Mouse (Mus musculus) 3134 (cell line): ENCODE data around the gene Ccdc14.
"Not testable (repeated sequence)": the region's sequence is repeated elsewhere in the genome, so short reads cannot be mapped to it uniquely, and the experiment has no call there.

Experiments used
- DNase-seq: peaks from one replicate; pipeline ENCODE4 v3.0.0-alpha.2; 2011; ENCODE audit warnings: low spot score; ENCODE audit not compliant: insufficient read length; ENCODE audit errors: extremely low read depth

Ccdc14 gene

DNA sequence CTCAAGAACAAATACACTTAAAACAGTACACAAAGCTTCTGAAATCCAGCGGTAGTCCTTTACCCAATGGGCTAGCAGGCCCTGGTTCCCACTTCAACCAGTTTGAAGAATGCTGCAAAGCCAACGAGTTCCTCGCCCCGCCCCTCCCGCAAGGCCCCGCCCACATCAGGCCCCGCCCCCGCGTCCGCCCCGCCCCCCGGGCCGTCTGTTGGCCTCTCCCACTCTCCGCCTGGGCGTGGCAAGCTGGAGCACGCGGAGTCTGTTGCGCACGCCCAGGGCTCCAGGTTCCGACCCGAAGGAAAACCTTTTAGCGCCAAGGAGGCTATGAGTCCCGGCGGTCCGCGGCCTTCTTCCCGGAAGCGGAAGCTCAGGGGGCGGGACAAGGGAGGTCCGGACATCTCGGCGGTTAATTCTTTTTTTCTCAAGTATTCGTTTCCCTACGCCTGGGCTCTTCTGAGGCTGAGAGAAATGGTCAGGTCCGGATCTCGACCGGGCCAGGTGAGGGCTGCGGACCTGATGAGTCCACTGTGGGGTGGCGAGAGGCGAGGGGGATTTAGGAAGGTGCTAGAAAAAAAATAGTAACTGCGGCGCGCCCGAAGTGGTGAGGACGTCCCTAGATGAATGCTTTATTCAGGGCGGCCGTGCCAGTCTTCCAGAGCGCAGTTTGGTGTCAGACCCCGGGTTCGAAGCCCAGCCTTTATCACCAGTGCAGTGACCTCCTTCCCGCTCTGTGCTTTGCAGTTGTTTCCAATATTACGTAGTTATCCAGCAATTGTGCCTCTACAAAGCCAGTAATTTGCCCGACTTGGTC lies at the start of gene Ccdc14:
Gene Ccdc14, plus strand, starts transcription at position 283 of the 811 bp plus-strand sequence.
- peak; percentile 95 for DNase-seq

DNA sequence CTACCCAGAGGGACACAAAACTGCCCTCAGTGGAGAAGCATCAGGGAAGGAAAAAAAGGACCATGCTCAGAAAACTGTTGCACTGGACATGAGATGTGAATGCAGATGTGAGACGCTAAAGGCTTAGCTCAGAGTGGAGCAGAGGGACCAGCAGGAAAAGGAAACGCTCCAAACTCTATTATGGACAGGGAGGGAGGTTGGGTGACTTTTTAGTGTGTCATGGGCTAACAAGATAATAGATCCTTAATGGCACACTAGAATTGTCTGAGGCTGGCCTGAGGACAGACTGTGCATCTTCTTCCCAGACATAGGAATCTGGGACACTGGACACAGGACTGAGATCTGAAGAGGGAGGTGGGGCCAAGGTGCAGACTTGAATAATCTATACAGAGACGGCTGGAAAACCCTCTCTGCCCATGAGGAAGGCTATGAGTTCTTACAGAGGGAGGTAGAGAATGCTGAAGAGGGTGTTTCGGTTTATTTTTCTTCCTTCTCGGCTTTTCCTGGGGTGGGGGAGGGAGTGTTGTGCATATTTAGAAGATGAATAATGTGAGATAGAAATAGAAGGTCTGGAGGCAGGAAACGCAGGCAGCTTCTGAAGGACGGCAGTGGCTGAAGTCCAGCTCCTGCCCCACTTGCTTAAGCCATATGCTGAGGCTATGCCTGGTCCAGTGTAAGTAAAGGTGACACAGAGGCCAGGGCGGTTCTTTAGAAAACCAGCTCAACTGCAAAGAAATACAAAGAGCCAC lies 46.7 kb upstream of the Ccdc14 start:
- DNase-seq: peak; percentile 57

DNA sequence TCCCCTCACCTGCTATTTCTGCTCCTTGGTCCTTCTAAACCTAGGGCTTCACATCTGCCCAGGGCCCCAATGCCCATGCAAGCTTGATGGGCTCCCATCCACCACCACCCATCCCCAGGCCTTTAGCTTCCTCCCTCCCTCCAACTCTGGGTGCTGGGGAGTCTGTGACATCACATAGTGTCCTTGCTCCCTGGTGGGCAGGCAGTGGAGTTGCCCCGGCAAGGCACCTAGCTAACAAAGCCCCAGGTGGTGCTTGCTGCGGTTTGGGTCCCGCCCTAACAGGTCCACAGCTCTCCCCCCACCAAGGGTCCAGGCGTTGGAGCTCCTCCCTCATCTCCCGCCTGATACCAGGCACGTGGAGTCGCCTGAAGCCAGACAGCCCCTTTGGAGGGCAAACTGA lies 40.8 kb upstream of the Ccdc14 start, which contains the start of gene Ropn1:
Gene Ropn1, plus strand, starts transcription at position 301 of the 400 bp plus-strand sequence.
- no peak for DNase-seq

DNA sequence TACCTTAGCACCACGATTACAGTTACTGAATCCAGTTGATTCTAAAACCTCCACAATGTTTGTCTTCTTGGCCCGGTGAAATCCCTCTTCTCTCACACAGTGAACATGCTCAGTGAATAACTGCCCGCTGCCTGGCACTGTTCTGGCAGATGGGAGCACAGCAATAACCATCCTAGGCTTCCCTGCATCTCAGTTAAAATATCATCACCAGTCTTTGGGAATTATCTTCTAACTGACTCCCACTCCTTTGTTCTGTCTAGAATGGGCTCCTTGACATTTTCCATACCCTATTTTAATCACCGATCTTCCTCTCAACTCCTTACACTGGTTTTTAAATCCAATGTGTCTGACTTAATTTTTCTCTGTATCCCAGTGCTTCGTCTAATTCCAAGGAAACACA lies 37.4 kb upstream of the Ccdc14 start:
- DNase-seq: no peak

DNA sequence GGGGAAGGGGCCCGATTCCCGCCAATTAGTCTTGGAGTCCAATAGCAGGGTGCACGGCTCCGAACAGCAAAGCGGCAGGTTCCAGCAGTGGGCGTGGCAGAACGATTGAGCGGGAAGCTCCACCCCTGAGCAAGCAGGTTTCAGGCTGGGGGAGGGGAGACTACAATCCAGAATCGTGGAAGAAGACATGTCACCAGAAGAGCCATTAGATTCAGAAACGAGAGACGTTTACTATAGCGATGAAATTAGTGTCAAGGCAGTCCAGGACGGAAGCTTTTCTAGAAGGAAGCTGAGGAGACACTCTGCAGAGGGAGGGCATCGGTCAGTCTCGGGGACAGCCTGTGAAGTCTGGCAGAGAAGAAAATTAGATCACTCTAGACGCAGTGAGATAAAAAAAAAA lies 32.9 kb upstream of the Ccdc14 start:
- not testable (repeated sequence) for DNase-seq

DNA sequence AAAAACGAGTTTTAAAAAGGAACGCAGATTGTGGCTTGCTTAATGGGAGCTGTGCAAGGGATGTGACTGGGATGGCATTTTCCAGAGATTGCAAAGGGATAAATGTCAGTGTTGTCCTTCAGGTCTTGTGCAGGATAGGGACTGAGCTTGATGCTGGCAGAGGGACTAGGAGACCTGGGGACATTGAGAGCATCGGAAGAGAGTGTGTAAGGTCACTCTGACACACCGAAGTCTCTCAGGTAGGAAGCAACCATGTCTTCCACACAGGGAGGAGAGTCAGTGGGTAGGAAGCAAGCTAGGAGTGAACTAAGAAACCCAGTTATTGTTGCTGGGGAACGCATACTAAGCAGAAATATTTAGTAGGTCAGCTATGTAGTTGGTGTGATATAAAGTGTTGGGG lies 32.4 kb upstream of the Ccdc14 start:
- DNase-seq: no peak

DNA sequence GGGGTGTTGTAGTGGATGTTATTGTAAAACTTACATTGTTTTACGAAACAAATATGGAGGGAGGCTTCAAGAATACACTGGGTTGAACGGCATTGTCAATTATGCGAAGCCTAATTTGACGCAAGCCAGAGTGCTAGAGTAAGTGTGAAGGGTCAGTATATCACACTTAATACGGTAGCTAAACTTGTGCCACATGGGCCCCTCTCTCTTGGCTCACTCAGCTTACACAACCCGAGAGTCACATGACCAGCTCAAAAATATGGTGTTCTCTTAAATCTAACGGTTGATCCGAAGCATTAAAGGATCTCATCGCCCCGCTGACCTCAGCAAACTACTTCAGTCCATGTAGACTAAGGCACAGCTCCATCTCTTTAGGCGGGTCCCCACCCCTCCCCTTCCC lies 32.0 kb upstream of the Ccdc14 start:
- DNase-seq: no peak

DNA sequence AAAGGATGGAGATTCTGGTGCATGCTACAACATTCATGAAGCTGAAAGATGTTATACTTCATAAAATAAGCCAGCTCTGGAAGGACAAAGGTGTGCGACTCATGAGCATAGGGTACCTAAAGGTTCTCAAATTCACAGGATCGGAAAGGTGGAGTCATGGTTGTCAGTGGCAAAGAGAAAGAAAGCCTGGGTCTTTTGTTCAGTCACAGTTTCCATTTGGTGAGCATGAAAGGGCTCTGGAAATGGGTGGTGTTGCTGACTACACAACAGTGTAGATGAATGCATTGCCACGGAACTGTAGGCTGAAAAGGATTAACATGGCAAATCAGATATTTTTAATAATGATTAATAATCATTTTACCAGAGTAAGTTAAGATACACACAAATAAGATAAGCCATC lies 25.9 kb upstream of the Ccdc14 start:
- DNase-seq: no peak

DNA sequence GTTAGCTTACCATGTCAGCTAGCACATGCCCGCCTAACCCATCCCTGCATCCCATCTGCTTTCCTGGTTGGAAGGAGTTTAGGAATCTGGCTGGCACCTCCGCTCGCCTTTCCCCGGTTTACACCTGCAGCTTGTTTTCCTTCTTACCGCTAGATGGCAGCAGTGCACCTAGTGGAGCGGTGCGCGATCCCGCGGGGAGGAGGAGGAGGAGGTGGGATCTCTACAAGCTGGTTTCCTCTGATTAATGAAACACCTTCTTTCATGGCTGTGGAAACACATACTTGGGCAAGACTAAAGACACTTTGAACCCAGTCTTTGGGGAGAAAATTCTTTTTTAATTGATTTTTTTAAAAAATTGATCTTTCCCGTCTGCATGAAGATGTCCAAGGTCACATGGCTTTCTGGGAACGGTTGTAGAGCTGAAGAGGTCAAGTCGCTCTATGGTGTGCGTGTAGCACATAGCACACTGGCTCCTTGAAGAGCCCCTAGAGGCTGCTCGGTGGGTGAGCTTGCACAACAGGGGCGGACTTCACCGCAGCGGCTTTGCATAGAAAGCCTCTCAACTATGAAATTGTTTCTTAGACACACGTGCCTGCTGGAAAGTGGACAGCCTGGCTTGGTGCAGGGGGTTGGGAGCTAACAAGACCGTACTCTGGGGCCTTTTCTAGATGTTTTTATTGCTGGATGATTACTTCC lies 23.2 kb upstream of the Ccdc14 start:
- peak; percentile 63 for DNase-seq

DNA sequence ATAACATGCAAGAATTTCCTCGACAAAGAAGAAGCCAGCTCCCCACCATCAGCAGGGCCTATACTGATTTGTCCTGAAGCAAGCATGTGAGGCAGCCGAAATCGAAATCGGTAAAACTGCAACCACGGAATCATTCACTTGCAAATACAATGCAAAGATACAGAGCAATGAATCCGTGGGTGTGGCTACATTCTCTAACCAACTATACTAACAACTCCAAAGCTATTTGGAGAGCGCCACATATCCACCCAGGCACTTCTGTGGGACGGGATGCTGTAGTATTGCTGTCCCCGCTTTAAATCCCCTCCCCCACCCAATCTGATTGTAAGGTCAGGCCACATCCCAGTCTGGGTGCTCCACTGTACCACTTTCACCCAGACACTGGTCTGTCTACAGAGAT lies 22.1 kb upstream of the Ccdc14 start:
- DNase-seq: no peak

DNA sequence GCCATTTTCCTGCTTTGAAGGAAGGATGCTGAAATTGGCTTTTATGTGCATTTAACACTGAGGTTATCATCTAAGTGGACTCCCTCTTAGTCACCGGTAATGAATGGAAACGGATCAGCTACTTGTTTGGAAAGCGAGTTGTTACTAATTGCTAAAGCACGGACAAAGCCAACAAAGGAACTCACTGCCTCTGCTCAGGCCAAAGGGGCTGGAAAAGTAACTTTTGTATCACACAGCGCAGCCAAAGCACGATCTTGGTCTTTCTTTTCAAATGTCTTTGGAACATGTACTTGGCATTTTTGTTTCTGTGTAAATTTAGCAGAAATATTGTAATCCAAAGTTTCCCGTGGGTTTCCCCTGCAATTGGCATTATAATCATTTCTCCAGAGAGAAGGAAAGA lies 18.4 kb upstream of the Ccdc14 start:
- no peak for DNase-seq

DNA sequence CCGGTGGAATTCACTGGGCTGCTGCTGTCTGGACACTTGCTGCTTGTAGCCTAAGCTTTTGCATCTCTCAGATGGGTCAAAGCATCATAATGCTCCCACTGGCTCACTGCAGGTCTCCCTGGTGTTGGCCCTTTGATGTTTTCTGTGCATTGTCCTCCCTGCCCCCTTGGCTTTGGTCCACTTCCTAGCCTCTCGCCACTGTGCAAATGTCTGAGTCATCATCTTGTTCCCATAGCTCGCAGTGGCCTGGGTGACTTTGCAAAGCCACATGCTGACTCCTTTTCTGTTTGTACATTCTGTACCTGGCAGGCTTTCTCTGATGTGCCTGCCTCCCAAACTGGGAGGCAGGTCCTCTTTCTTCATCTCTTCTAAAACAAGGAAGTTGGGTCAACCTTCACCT lies 17.6 kb upstream of the Ccdc14 start:
- DNase-seq: peak; percentile 58

DNA sequence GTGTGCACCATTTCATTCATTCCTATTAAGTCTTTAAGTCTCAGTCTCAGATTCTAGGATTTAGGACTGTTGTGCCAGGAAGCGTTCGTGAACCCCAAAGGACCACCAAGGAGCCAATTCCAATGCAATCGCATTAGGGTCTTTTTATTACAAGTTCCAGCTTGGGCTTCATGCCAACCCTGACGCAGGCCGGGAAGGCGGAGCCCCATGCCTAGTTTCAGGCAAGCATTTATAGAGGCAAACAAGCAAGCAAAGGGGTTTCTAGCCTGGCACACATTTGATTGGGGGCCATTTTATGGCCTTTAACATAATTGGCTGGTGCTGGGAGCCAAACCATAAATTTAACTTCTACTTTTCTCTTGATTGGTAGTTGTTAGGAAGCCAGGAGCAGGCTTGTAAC lies 16.1 kb upstream of the Ccdc14 start:
- DNase-seq: no peak

DNA sequence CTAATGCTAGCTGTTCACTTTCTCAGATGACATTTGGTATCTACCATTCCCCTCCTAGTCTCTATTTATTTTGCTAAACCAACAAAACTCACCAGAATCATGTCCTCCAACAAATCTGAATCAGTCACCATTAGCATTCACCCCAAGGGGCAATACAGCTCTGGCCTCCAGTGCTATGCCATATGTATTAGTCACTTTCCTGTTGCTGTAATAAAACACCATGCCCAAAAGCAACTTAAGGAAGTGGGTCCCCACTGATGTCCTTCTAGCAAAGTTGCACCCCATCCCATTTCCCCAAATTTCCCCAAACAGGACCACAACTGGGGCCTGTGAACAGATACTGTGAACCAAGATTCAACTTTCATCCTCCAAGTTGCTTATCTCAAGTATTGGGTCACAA lies 8.6 kb upstream of the Ccdc14 start:
- no peak for DNase-seq

DNA sequence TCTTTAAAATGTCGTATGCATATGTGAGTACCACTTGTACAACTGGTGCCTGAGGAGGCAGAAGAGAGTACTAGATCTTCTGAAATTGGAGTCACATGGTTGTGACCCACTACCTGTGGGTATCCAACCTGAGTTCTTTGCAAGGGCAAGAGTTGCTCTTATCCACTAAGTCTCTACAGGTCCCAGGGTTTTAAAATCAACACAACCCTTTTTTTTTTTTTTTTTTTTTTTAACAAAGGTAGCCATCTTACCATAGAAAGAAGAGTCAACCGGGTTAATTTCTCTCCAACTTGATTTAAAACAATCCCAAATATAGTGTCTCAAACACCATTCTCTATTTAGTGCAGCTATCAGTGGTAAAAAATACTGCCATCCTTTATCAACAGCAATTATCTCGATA lies 537 bp upstream of the Ccdc14 start:
- DNase-seq: no peak

DNA sequence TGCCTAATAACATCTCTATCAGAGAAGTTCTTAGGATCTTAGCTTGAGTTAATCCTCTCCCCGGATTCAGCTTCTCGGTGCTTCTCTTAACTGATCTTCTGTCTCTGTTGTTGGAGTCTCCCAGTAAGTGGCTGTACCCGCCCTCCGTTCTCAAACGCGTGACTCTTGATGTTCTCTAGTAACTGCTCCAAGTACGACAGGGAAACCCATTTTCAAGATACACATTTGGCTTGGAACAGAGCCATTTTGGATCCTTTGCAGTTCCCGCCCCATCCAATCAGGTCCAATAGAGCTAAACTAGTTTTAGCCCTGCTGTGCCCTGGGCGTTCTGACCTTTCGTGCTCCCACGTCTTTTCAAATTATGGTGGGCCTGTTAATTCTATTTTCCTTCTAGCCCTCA lies 740 bp downstream of the Ccdc14 start:
- no peak for DNase-seq

DNA sequence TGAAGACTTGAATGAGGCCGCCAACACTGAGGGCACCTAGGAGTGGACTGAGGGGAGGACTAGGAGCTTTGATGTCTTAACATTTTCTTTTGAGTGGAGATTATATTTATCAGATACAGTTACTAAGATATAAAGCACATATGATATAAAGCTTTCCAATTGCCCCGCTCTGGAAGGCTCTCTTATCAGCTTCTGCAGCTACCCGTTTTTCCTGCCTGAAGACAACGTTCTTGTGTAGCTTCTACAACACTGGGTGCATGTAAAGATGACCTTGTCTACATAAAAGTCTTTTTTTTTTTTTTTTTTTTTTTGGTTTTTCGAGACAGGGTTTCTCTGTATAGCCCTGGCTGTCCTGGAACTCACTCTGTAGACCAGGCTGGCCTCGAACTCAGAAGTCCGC lies 4.1 kb downstream of the Ccdc14 start:
- no peak for DNase-seq

DNA sequence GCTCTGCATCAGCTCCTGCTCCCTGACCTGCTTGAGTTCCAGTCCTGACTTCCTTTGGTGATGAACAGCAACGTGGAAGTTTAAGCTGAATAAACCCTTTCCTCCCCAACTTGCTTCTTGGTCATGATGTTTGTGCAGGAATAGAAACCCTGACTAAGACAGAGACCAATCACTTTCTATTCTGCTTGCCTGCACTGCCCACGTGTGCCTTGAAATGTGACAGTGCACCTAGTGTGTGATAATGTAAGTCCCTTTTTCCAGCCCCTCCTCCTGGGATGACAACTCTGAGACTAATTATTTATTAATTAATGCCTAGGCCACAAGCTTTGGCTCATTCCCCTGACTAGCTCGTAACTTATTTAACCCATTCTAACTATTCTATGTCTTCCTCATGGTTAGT lies 8.3 kb downstream of the Ccdc14 start:
- not testable (repeated sequence) for DNase-seq

DNA sequence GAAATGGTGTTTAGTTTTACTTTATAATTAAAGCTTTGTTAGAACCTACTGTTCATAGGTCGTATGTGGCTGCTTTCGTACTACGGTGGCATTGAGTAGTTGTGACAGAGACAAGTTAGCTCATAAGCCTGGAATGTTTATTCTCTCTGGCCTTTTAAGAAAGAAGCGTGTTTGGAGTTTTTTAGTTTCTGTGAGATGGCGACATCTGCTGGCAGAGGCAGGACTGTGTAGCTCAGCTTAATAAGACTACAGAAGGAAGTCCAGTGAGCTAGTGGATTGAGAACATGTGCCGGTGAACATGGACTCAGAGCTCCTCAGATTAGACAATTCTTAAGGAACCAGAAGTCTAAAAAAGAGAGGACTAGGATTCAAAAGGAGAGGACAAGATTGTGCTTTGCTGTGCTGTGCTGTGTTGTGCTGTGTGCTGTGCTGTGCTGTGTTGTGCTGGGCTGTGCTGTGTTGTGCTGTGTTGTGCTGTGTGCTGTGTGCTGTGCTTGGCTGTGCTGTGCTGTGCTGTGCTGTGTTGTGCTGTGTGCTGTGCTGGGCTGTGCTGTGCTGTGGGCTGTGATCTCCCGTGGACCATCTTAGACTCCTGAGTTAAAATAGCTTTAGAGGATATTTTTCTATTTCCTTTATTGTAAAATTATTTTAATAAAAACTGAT lies 9.9 kb downstream of the Ccdc14 start:
- DNase-seq: peak; percentile 59

DNA sequence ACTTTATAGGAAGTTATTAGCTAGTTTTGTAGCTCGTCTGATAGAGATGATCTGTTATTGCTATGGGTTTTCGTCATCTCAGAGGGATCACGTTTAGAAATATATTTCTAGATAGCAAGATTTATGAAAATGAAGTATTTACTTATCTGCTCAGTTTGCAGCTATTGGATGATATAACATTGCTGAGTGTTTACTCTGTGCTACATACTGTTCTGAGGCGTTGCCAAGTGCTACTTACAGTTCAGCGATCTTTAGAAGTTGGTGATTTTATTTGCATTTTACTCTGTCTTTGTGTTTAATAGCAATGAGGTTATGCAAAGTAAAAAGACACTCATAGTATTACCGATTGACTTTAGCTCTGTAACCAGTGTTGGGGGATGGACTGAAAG lies 10.4 kb downstream of the Ccdc14 start:
- no peak for DNase-seq

DNA sequence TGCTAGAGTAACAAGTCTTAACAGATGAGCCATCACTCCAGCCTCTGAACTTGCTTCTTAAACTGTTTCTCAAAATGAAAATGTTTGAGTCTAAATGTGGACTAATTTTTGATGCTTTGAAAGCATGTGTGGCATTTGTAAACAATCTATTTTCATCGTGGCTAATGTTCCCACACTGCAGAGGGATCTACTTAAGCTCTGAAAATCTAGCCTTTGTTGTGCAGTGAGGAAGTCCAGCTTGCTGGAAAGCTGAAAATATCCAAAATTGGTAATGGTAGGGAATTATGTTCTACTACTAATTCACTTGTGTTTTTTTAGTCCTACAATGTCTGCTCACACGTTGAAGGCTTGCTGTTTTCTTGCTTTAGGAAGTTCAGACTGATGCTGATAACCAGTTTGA lies 15.6 kb downstream of the Ccdc14 start:
- no peak for DNase-seq
